Mouse (Mus musculus) kidney, embryonic 15.5 days (tissue): Measurements from ENCODE around the gene Ptpn6. TPM values are rescaled to one million over a fixed set of nuclear protein-coding genes. Genes with fewer than 3 reads are reported as not detected.

Experiments
- microRNA counts: library from miRNA; unstranded; fragments of <30 nt; microRNA quantifications from one replicate; lab custom pipeline; 2016
- microRNA-seq: library from miRNA; unstranded; fragments of <30 nt; microRNA quantifications from one replicate; pipeline ENCODE4, GENCODE M21; 2016
- polyA plus RNA-seq: library from polyadenylated mRNA; unstranded; fragments of >200 nt; fragmentation: Nextera tagmentation; extraction: Ambion mirVana; gene quantifications from 2 replicates; pipeline ENCODE4 v1.2.1, GENCODE M21; 2015

The Ptpn6 gene
- polyA plus RNA-seq, 1 experiment from 2014 or later: 13.3 TPM

MicroRNAs within 50 kb of the gene (microRNA counts, 519-probe panel; counts per million panel counts)
- 2,543 counts per million, percentile 48 among the panel's probes with 10 or more counts for microRNA mmu-miR-141 (lab: Ali Mortazavi, UCI)
- 3,228 counts per million, percentile 86 among the panel's probes with 10 or more counts for microRNA mmu-miR-200c (lab: Ali Mortazavi, UCI)

Small RNA genes within 50 kb of the gene (microRNA-seq; reads per million reads assigned to microRNA genes)
- 626 reads per million, percentile 76 among the genes with 10 or more reads in this experiment for gene Mir141
- gene Mir200c: 4,337 reads per million, percentile 92 among the genes with 10 or more reads in this experiment

Other genes with a start within 250 kb of the Ptpn6 start
- gene C1rl, start 245.6 kb downstream of the Ptpn6 start, polyA plus RNA-seq: 1.6 and 2.0 TPM in 2 replicates
- 7.9 and 8.3 TPM in 2 replicates for gene C1ra, start 226.3 kb downstream of the Ptpn6 start, polyA plus RNA-seq
- 21.8 and 23.1 TPM in 2 replicates for gene C1s1, start 196.4 kb downstream of the Ptpn6 start, polyA plus RNA-seq
- gene C1rb, start 168.4 kb downstream of the Ptpn6 start, polyA plus RNA-seq: not detected in 2 replicates
- 0.16 and 0.21 TPM in 2 replicates for gene C1s2, start 102.6 kb downstream of the Ptpn6 start, polyA plus RNA-seq
- 77.4 and 80.4 TPM in 2 replicates for gene Lpcat3, start 75.7 kb downstream of the Ptpn6 start, polyA plus RNA-seq
- 206 and 224 TPM in 2 replicates for gene Emg1, start 26.5 kb downstream of the Ptpn6 start, polyA plus RNA-seq
- gene Phb2, start 26.4 kb downstream of the Ptpn6 start, polyA plus RNA-seq: 401 and 402 TPM in 2 replicates
- gene Grcc10, start 2.7 kb upstream of the Ptpn6 start, polyA plus RNA-seq: 516 and 519 TPM in 2 replicates
- not detected in 2 replicates for gene Gm45234, start 17.3 kb upstream of the Ptpn6 start, polyA plus RNA-seq
- 17.0 and 17.7 TPM in 2 replicates for gene Atn1, start 17.8 kb upstream of the Ptpn6 start, polyA plus RNA-seq
- 10.5 and 12.4 TPM in 2 replicates for gene Eno2, start 31.0 kb upstream of the Ptpn6 start, polyA plus RNA-seq
- 0.37 and 0.90 TPM in 2 replicates for gene Lrrc23, start 41.0 kb upstream of the Ptpn6 start, polyA plus RNA-seq
- gene Spsb2, start 69.9 kb upstream of the Ptpn6 start, polyA plus RNA-seq: 15.3 and 18.2 TPM in 2 replicates
- gene Tpi1, start 75.6 kb upstream of the Ptpn6 start, polyA plus RNA-seq: 717 and 755 TPM in 2 replicates
- 149 and 175 TPM in 2 replicates for gene Usp5, start 90.8 kb upstream of the Ptpn6 start, polyA plus RNA-seq
- 178 and 185 TPM in 2 replicates for gene Cdca3, start 90.8 kb upstream of the Ptpn6 start, polyA plus RNA-seq
- 1.1 and 2.9 TPM in 2 replicates for gene Gnb3, start 101.6 kb upstream of the Ptpn6 start, polyA plus RNA-seq
- 23.7 and 28.6 TPM in 2 replicates for gene P3h3, start 119.0 kb upstream of the Ptpn6 start, polyA plus RNA-seq
- 1.2 and 1.6 TPM in 2 replicates for gene Gpr162, start 125.3 kb upstream of the Ptpn6 start, polyA plus RNA-seq
- gene Cd4, start 149.5 kb upstream of the Ptpn6 start, polyA plus RNA-seq: 0.06 and 0.26 TPM in 2 replicates
- 1.7 and 1.8 TPM in 2 replicates for gene Lag3, start 173.0 kb upstream of the Ptpn6 start, polyA plus RNA-seq
- gene Ptms, start 181.4 kb upstream of the Ptpn6 start, polyA plus RNA-seq: 320 TPM in 2 replicates
- 357 and 385 TPM in 2 replicates for gene Mlf2, start 192.7 kb upstream of the Ptpn6 start, polyA plus RNA-seq
- 163 and 164 TPM in 2 replicates for gene Cops7a, start 226.8 kb upstream of the Ptpn6 start, polyA plus RNA-seq